Mouse (Mus musculus) left cerebral cortex, postnatal 10 days (tissue): ENCODE measurements at regions not wholly inside any gene's neighbourhood (a gene's known extent, or its start where the extent isn't known, plus 50 kb on each side); places are given as distances from the start of the nearest gene placed in this dataset.
A peak's percentile ranks its signal among the peaks of the same experiment; 100 is the strongest.

Experiments used
- DNase-seq, 2 experiments: peaks; one replicate each; pipeline ENCODE4 v3.0.0; 2021 to 2022; ENCODE audit warnings: low spot score in 2 of 2, mixed read lengths in 1 of 2; ENCODE audit errors: extremely low spot score in 1 of 2
- intact Hi-C: fragments of 180-260 bp; cut with DNase I; formaldehyde crosslinking; loops from one replicate; pipeline ENCODE4 v1.15.1; 2025

DNA sequence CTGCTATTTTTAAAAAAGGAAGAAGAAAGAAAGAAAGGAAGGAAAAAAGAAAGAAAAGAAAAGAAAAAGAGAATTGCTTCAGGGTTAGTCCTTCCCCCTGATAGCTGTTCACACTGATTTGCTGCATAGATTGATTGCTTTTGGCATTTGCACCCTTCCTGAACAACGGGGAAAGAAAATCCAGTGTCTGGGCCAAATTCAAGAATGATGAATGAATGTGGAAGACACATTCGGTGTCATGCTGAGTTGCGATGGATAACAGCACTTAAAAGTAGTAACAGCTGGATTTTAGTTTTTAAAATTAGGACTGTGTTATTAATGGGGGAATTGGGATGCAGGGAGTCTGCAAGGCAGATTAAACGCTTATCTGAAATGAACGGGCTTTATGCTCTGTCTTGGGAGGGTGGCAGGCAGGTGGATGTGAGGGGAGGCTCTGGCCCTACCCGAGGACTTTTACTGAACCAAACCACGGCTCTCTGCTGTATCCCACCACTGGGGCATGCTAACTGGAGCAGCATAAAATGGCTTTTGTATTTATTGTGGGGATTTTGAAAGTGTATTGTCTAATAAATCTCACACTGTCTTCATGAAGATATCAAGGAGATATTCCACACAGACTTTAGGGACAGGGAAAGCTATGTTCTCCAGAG is 114.4 kb downstream of the Lca5 start:
- no peak for DNase-seq
- intact Hi-C loops = no loop called here

DNA sequence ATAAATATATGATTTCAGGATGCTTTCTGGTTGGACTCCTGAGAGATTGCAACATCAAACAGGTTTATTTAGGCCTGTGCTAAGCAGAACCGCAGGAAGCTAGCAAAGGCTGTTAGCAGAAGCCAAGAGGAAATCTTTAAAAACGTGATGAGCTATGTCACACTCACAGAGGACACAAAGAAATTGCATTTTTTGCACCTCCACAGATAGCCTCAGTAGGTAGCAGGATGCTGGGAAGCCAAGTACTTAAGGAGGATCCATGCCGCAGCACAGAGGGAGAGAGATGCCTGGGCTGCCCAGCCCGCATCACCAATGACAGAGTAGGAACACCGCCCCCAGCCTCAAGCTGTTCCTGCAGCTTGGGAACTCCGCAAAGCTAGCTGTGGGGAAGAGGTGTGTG is 115.0 kb downstream of the Lca5 start:
- peak; percentile 79 to 81 for DNase-seq
- intact Hi-C loops = no loop called here

DNA sequence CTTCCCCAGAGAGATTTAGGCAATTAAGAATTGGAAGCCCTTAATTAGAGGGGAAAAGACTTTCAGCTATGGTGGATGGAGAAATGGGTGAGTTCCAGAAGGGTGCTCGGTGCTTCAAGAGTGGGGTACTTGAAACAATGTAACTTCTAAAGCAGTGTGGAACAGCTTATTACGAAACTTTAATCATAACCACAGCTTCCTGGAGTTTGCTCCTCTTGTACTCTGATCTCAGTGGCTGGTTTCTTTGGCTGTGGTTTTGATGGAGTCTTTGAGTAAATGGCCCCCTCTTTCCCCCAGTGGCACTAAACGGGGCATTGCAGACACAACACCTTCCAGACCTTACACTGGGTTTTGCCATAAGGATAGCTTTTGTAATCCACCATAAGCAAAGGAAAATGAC is 116.6 kb downstream of the Lca5 start:
- no peak for DNase-seq
- intact Hi-C loops = no loop called here

DNA sequence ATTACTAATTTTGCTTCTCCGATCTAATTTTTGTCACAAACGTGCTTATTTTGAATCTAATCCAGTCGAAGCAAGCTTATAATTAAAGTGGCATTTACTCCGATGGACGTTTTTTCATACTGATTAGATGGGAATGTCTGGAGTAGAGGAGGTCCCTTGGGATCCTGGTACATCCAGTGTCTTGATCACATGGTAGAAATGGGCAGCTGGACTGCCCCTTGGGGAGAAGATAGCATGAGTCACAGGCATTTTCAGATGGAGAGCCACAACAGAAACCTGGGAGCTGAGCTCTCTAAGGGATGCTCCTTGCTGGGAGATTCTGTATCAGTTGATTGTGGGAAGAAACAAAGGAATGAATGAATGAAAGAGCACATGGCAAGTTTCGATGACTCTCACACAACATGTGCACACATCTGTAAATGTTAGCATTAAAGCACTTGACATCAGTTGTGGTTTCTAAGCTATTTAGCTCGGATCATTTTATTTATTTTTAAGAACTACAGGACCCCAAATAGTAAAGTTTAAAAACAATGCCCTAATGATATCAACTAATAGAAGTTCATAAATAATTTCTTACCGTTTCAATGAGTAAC is 117.8 kb downstream of the Lca5 start:
- intact Hi-C loops = no loop called here
- DNase-seq = no peak

DNA sequence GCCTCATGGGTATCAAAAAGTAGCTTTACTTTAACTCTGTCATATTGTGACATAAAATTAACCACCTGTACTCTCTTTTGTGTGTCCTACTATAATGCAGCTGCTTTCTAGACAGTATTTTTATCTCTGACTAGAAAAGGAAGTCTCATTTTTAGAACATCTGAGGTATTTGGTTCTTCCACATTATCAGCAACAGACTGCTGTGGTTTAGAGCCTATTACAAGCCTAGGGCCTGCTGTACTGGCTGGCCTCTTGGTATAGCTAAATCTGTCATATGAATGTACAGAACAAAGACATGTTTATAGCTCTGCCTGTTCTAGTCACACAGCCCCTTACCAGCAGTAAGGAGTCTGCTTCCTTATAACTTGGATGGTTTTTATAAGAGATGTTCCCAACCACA is 119.1 kb downstream of the Lca5 start:
- no peak for DNase-seq
- intact Hi-C loops = no loop called here

DNA sequence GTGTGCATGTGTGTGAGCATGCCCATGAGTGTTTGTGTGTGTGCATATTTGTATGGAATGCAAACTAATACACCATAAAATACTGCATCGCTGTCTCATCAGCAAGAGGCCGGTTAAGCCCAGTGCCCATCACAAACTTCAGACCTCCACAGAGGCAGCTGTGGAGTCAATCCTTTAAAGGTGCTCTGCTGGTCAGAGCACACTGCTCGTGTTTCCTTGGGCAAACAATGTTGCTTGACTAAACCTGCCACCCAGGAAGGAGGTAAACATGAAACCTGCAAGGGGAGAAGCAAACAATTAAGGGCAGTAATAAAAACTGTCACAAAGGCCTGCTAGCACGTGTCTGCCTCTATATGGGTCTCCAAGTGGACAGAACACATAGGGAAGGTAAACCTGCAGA is 120.1 kb downstream of the Lca5 start:
- DNase-seq = no peak
- intact Hi-C loops = no loop called here

DNA sequence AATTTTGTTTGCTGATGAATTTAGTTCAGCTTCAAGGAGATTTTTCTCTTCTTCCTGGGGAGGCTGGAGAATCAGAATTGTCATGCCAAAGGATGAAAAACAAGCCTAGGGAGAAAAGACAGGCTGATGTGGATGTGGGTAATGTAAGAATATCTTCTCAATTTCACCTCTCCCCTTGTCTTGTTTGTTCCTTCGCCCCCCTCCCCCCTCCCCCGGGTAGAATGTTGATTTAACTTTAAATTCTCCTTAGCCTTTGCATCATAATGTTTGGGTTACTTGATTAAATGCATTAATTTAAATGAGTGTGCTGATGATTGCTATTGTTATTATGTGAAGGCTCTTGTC is 124.1 kb downstream of the Lca5 start:
- no peak for DNase-seq
- intact Hi-C loops = loop anchor here (2.0 to 5.0 kb wide), 2 partner anchors 172 to 339 kb away; partner anchors contain the start of gene Phip

DNA sequence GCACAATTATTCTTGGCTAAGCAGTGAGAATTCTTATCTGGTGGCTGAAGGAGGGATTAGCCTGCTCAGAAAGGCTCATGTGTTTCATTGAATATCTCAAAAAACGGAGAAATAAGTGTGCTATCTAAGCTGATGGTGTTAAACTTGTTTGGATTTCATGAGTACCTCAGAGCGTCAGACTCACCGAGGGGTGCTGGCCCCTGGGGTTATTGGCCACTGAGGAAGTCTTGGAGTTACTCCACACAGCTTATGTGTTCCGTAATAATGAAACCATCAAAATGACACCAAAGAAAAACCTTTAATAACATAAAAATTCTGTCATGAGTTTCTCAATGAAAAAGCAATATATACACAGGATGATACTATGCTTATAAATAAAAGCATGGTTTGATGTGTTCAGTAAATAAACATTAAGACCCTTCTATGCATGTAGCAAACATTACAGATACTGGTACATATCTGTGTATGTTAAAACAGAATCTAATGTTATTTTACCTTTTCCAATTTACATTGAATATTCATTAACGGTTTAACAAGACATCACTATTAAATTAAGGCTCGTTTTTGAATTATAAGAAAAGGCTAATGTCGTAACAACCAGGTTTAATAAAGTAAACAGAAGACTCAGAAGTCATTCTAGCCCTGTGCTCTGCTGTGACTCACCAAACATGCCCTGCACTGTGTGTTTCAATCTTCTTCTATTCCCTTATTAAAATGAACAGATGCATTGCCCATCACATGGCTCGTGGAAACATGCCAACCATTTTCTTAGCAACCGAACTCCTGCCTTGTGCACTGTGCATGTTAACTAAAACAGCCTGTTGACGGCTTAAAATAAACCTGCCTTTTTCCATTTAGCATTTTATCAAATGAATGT is 124.7 kb downstream of the Lca5 start:
- intact Hi-C loops = loop anchor here (2.0 to 5.0 kb wide), 2 partner anchors 171 to 339 kb away; partner anchors contain the start of gene Phip
- DNase-seq = peak; percentile 65 to 86

DNA sequence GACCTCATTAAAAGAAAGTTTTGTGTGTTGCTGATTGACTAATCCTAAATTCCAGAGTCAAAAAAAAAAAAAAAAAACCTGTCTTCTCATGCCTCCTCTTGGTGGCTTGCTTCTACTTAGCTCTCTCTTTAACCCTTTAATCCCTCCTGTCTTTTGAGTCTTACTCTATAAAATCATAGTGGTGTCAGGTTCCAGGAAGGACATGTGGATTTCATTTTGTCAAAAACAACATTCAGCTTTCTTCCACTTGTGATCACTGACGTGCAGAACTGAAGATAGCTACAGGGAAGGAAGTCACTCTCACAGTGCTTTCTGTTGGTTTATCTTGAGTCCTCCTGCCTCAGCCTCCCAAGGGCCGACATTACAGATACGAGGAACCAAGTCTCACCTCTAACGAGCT is 132.2 kb downstream of the Lca5 start:
- no peak for DNase-seq
- intact Hi-C loops = no loop called here

DNA sequence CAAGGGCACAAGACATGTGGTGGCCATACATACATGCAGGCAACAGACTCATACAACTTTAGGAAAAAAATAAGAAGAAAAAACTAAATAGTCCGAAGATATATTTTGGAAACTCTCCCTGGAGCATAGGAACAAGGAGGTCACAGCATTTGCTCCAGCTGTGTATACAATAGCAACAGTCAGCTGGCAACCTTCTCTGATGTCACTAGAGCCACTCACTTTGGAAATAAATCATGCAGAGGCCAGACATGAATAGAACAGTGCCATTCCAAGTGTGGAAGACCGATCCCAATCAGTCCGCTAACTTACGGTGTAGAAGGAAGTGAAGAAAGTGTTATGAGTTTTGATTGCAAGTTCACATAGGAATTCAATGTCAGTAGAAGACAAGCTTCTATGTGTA is 132.8 kb downstream of the Lca5 start:
- intact Hi-C loops = no loop called here
- no peak for DNase-seq

DNA sequence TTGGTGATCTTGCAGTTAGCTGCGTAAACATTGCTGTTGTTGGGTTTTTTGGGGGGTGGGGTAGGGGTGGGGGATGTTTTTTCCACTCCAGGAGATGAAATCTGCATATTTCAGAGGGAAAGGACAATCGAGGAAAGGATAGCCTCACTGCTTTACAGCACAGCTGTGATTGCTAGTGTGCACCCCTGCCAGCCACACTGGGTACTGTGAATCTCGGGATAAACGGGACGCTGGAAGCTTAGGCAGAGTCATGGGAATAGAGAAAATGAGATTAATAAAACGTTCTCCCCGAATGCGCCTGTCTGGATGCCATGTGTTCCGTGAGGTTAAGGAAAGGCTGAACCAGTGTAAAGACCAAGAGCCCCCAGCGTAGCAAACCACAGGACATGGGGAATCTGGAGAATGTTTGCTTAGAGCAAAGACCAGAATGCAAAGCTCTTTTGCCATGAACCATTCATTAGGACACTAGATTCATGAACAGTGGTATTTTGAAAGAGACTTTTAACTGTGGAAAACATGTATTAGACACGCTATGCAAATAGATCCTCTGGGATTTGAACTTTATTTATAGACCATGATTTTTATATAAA is 133.5 kb downstream of the Lca5 start:
- intact Hi-C loops = no loop called here

DNA sequence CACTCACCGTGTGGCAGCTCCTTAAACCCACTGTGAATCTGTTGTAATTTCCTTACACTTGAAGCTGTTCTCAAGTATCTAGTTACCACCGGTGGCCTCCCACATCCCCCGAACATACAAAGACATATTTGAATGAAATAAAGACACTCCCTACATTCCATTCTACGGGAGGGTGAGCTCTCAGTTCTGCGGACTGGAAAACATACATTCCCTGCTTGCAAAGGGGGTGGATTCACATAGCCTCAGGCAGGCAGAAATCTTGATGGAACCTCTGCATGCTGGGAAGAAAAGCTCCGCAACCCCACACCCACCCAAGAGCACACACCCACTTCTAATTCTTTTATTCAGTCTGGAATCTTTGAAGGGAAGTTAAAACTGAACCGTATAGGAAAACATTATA is 136.0 kb downstream of the Lca5 start:
- intact Hi-C loops = no loop called here
- no peak for DNase-seq

More for the DNA sequence above, 133.5 kb downstream of the Lca5 start:
- no peak for DNase-seq

DNA sequence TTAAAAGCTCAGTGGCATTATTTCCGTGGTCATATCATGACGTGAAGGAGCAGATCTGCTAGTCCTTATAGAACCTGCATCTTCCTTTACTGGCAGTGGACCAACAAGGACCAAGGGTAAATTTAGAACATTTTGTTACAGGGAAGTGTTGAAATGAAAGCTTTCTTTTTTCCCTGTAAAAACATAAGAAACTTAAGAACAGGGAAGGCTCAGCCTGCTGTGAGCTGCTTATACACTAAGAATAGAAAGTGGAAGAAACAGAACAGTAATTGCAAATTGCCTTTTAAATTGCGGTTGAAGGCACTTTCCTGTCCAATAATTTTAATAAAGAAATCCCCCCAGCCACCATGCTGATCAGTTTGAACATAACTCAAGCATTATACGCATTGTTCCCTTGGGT is 140.4 kb downstream of the Lca5 start:
- no peak for DNase-seq
- intact Hi-C loops = no loop called here

DNA sequence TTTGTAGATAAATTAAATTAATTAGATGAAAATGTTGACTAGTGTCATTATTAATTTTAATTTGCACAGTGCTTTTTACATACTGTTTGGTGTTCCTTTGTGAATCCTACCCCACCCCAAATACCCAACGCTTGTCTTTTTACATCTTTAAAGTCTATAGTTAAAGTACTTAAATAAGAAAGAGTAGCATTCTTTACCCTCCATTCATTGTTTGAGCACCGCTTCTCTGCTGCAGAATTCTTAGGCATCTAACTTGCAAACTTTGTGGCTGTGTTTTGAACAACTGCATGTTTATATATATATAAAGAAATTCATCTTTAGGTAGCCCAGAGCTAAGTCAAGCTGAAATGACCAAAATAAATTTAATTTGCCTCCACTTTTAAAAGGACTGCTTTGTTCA is 140.9 kb downstream of the Lca5 start:
- intact Hi-C loops = no loop called here
- DNase-seq = no peak

DNA sequence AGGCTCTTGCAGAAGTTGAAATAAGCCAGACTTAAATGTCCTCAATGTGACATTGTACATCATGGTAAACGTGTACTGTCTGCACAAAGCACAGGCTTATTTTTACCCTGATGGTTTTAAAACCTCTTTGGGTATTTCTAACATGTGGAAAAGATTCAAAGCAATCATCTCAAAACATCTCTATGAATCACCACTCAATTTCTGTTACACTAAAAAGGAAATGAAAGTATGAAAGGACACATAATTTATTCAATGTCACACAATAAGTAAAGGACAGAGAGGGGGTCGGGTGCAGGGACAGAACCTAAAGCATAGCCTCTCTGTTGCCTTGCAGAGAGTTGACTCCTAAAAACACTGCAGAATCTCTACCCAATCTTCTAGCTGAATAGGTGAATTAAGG is 141.3 kb downstream of the Lca5 start:
- DNase-seq = no peak
- intact Hi-C loops = no loop called here

DNA sequence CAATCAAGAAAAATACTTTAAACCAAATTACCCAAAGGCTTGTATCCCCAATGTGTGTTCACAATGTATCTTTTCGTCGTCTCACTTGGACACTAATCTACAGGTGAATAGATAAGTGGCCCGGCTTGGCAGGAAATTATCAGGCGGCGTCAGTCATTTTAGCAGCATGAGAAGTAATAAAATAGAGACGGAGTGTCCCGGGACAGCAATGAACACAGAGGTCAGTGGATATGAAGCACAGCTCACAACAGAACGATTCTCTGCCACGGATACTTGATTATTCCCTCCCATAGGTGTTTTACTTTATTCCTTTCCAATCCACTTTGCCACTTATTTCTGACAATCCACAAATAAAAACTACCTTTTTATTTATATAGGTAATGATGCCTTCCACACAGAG is 145.5 kb downstream of the Lca5 start:
- intact Hi-C loops = no loop called here

DNA sequence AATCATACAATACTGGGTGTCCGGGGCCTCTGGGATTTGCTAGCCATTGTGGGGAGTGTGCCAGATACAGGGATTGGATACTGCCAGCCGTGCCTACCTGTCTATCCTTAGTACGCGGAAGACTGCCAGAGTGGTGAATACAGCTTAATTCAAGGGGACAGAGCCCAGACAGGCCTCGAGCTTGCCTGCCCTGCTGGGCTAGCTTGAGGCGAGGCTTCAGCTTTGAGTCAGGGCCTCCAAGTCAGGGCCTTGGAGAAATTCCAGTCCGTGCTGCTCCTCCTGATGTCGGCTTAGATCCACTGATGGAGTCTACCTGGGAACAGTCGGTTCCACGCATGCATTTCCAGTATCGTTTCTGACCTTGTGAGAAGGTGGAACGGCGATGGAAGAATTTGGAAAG is 146.5 kb downstream of the Lca5 start:
- intact Hi-C loops = no loop called here
- DNase-seq = no peak

More for the DNA sequence above, 145.5 kb downstream of the Lca5 start:
- DNase-seq = no peak

DNA sequence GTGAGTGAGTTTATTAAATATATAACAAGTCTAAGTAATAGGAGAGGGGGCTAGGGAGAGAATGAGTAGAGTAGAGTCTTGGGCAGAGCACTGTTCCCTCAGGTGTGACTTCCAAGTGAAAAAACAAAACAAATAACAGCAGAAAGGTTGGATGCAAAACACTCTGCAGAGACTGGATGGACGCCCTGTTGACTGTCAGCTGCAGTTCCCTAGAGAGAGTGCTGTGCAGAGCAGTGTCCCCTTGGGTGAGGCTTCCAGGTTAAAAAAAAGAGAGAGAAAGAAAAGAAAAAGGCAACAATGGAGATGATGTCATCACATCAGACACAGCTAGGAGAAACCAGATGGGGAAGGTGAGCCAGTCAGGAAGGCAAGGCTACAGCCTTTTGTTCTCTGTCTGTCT is 137.6 kb upstream of the Hmgn3 start:
- intact Hi-C loops = no loop called here
- no peak for DNase-seq

DNA sequence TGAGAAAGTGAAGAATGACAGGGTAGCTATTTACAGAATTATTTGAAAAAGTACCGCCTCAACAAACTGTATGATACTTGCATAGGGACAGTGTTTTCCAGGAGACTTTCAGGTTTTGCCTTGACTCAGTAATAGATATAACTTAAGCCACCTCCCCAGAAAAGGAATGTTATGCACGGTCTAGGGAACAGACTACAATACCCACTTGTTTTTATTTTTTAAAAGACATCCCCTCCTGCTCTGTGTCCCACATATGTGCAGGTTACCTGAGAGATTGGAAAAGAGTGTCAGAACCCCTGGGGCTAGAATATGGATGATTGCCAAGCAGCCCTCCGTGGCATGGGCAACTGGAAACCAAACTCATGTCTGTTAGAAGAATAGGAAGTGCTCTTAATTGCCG is 137.2 kb upstream of the Hmgn3 start:
- intact Hi-C loops = no loop called here
- DNase-seq = no peak

DNA sequence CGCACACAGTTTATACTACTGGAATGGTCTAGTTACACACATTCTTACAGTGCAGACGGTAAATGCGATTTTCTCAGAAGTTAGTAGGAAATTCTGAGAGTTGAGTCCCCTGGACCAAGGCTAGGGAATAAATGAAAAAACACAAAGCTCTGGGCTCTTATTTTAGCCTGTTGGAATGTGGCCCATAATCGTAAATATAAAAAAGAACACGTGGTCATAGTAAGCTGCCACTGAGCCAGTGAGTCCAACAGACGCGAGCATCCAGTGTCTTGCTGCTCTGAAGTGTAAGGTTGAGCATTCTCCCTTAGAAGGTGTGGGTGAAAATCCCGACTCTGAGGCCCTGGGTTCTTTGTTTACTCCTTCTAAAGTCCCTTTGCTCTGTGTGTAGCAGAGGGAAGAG is 136.8 kb upstream of the Hmgn3 start:
- DNase-seq = no peak

More for the DNA sequence above, 136.8 kb upstream of the Hmgn3 start:
- intact Hi-C loops = no loop called here
